Mouse (Mus musculus): ENCODE results near the gene Sel1l.

The Sel1l gene

DNA sequence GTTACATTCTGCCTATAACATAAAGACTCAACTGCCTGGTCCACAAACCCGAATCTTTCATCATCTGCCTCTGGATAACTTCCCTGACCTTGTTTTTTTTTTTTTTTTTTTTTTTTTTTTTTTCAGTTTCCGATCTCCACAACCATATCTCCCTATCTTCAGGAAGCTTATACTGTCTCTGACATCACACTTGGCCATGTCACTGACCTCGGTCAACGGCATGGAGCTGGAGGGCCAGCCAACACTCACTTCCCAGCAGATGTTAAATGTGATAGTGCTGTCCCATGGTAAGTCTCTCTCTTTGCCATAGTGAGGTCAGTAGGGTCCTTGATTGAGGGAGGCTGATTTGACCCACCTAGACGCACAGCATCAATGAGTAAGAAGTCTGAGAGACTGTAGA, 72.6 kb downstream of the Sel1l start:
- no peak for DNase-seq

DNA sequence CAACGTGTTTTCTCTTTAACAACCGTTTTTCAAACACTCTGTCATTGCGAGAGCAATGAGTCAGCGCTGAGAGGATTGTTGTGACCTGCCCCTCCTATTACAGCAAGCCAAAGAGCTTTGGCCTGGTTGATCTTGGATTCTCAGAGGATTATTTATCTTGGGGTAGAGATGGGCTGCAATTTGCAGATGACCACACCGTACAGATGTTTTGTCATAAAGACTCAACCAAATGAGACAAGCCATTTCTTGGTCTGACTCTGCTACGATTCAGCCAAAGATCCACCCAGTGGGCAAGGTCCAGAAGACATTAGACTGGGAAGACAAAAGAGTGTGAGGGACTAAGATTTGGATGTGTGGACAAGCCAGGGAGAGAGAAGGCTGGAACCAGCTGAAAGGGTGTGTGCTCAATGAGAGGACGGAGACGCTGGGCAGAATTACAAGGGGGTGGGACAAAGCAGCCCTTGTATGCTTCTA, 74.1 kb downstream of the Sel1l start:
- no peak for DNase-seq

DNA sequence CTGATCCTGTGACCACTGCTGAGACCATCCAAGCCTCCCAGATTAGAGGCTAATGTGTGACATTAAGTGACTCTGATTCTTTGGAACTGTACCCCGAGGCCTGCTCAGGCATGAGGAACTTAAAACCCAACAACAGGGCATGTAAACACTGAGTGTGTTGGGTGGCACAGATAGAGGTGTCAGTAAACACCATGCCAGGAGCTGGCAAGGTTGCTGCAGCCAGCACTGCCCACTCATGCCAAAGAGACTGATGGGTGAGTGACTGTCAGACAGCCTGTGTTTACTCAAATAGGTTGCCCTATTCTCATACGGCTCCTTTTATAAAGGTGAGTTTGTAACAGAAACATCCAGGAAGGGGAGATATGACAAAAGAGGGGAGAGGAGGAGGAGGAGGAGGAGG, 80.1 kb downstream of the Sel1l start:
- DNase-seq, result no peak

DNA sequence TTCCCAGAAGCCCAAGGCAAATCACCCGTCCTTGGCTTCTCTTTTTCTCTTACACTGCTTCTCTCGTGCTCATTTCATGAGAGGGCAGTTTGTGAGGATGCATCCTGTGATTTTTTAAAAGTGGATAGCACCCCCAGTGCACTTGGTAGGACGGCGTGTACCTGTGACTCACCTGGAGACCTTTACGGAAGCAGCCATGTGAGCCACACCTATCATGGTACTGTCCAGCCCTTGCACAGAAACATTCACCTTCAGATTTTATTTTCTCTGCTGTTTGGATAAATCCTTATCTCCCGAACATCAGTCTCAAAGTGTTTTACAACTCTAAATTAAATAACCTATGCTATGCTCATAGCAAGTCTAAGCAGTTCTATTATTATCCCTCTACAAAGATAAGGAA, 80.8 kb downstream of the Sel1l start:
- no peak for DNase-seq

DNA sequence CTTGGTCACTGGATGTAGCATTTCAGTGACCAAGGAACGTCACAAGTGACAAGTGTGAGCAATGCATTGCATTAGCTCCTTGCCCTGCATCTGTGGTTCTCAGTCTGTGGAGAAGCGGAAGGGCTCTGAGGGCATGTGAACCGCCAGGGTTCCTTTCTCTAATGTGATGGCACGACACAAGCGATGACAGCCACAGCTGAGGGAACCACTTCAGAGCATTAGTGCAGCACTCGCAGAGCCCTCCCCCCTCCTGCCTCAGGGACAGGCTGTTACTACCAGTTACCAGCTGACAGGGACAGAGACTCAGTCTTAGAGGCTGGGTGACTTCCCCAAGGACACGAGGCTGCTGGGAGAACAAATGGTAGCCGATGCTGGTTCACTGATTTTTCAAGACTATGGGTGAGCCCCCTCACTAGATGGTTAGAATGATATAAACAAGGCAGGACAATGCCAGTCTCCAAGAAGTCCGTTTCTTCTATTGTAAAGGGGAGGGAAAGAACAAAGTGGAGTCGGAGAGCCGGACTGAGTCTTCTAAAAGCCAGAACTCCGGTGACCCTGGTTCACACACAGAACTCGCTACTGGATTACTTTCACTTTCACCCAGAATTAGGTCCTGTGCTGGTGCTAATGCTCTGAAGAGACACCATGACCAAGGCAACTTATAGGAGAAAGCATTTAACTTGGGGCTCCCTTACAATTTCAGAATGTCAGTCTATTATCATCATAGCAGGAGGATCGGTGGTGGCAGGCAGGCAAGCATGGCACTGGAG, 82.4 kb downstream of the Sel1l start:
- DNase-seq, result peak; percentile 43 to 70

DNA sequence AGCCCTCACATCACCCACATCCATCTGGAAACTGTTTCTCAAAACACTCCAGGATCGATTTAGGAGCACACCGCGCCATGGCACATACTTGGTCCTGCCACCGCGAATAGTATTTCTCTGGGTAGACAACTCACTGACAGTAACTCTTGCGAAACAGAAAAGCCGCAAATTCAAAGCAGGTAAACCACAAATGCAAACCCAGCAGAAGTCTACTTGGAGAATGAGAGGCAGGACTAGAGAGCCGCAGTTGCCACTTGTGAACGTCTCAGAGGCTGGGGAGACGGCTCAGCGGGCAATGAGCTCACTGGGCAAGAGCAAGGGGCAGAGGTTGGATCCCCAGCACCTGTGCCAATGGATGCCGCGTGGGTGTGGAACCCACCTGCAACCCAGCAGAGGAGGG, 83.5 kb downstream of the Sel1l start:
- peak in 1 of 2 experiments; percentile 44 for DNase-seq

DNA sequence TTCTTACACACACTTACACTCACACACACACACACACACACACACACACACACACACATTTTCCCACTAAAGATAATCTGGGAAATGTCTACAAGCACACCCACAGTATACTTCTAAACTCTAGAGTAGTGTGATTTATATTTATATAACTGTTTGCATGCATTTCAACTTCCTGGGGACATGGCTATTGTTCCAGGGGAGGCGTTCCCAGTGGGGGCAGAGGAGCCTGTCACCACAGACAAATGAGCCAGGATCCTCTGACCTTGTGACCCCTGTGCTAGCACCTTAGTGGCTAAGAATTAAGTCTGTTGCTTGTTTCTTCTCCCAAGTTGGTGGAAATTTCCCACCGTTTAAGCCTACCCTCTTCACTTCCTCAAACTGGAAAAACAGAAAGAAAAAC, 83.9 kb downstream of the Sel1l start:
- no peak for DNase-seq

DNA sequence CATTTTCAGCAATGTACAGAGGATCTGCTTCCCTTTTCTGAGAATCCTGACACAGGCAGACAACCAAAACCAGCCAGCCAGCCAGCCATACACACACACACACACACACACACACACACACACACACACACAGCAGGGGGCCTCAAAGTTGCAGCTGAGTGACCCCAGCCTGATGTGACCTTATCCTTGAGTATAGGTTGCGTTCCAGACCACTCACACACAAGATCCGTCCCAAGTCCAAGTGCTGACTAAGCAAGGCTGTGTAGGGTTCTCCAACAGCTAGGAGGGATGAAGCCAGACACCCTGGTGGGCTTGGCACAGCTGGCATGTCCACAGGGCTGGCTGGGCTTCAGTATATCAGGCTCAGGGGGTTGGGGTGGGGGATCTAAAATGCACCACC, 84.5 kb downstream of the Sel1l start:
- DNase-seq, result no peak

DNA sequence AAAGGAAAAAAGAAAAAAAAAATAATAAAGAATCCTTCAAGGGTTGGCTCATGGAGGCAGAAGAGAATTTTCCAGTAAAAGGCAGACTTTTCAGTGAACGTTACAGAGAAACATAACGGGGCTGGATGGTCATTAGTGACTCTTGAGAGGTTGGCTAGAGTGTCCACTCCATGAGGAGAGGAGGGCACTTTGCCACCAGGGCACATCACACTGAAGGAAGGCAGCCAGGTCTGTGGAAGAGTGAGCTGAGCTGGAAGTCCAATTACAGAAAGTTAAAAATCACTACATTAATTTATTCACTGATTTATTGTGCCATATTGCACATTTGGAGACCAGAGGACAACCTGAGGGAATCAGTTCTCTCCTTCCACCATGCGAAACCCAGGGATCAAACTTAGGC, 89.1 kb downstream of the Sel1l start:
- DNase-seq, result no peak

DNA sequence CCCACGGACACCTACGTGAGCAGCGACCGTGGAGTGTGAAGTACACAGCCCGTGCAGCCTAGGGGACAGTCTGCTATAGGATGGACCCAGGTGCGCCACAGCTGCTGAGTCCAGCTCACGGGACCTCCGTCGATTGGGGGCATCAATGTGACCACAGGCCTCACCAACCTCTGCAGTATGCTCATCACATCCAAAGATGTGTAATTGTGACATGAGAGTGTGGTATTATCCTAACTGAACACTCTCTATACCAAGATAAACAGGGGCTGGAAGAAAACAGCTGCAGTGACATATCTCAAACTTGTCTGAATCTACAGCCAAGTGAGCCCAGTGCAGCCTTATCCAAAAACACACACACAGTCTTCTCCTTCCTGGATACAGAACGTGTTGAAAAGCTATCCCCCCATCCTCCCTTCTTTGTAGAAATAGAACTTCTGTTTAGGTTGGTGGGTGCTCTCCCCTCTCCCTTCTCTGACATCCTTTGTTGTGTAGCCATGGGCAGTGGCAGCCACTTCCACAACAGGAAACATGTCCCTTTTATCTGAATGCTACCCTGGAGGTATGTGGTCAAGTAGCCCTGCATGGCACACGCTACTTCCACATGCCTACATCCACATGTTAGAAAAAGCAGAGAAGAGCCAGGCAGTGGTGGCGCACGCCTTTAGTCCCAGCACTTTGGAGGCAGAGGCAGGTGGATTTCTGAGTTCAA, 90.9 kb downstream of the Sel1l start:
- DNase-seq, result no peak

DNA sequence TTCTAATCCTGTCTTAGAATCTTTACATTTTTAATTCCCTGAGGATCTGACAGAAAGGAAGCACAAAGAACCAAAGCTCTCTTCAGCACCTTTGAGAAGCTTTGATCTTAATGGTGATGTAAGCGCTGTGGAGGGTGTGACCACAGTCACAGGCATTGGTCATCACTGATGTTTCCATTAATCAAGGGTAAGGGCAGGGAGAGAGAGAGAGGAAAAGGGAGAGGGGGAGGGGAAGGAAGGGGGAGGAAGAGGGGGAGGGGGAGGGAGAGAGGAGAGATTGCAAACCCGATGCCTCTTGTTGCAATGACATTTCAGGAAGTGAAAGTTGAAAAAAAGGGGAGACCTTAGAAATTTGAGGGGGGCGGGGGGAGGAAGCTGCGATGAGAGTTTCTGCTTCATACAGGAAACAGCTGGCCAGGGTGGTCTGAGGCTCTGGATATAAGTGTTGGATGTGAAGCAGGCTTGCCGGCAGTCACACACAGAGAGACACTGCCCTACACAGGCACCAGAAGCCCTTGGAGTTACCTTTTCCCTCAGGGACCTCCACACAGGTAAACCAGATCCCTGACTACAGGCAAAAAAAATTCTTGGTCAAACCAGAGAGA, 92.3 kb downstream of the Sel1l start:
- DNase-seq, result peak; percentile 31 to 47

All from thymus, adult 18-20 months (tissue).